9 mouse cellular contexts compared by ENCODE assay signal in genomic region chr4:46371030-46371429, GRCm38 (mm10). TPM values are rescaled to one million over a fixed set of nuclear protein-coding genes. Genes with fewer than 3 reads are reported as not detected.
DNase-seq lines count a peak whose midpoint lies in the region; ATAC-seq lines count a peak whose summit lies in the region.
"Had no signal": no experiment of that assay in that cellular context is flagged by ENCODE, and none has a peak within 500 bp of the region (broad histone marks: within the 10 kb centered on the region; RNA-seq: fewer than 3 reads in every experiment).

No protein-coding gene starts in this region.

- peak overlapping the region; percentile 45 for H3K4me2 ChIP-seq in embryonic facial prominence, embryonic 12.5 days (replicated peaks)
- H3K4me2 ChIP-seq in heart, embryonic 14.5 days (ENCODE audit: low read length): peak overlapping the region; percentile 62
- peak overlapping the region; percentile 45 for H3K4me2 ChIP-seq in kidney, embryonic 16.5 days (replicated peaks; ENCODE audit: low read depth, low read length)

- H3K4me3 ChIP-seq in embryonic facial prominence, embryonic 12.5 days: peak overlapping the region; percentile 4; the same call in 1 of the 2 replicates
- H3K4me3 ChIP-seq in heart, embryonic 14.5 days (ENCODE audit: control insufficient read depth in 1 of 2, insufficient read depth in 1 of 2, low read depth in 1 of 2, low read length in 2 of 2): peak overlapping the region in 1 of 2 experiments; percentile 26; a peak in 2 of 4 replicates
- H3K4me3 ChIP-seq in kidney, embryonic 16.5 days (ENCODE audit: low read length): peak overlapping the region; percentile 15; the same call in 1 of the 2 replicates

- H3K27me3 ChIP-seq in embryonic facial prominence, embryonic 12.5 days: peaks cover 10% of the 10 kb centered on the region; the same call in 1 of the 2 replicates
- H3K27me3 ChIP-seq in heart, embryonic 14.5 days (ENCODE audit: control insufficient read depth, insufficient read depth, low read length): peaks cover 9% of the 10 kb centered on the region; the same call in 1 of the 2 replicates
- 0 out of 2 replicates have a peak, but pooled peaks cover 3% of the 10 kb centered on the region for H3K27me3 ChIP-seq in kidney, embryonic 16.5 days (ENCODE audit: insufficient read depth, low read length)

- H3K9me3 ChIP-seq in embryonic facial prominence, embryonic 12.5 days: no peaks in the 10 kb centered on the region; the same call in 1 of the 2 replicates
- 0 out of 2 replicates have a peak, but pooled peaks cover 2% of the 10 kb centered on the region for H3K9me3 ChIP-seq in heart, embryonic 14.5 days (ENCODE audit: control insufficient read depth, low read length)
- peaks cover 4% of the 10 kb centered on the region; the same call in 1 of the 2 replicates for H3K9me3 ChIP-seq in kidney, embryonic 16.5 days (ENCODE audit: low read length)
- H3K9me3 ChIP-seq: G1E had no signal

- H3K9ac ChIP-seq in embryonic facial prominence, embryonic 12.5 days: peak overlapping the region; percentile 44
- no peak overlapping the region for H3K9ac ChIP-seq in heart, embryonic 14.5 days (ENCODE audit: low read length)
- H3K9ac ChIP-seq in kidney, embryonic 16.5 days (replicated peaks; ENCODE audit: low read length): peak overlapping the region; percentile 33; the same call in 1 of the 2 replicates

- peaks cover 10% of the 10 kb centered on the region for H3K4me1 ChIP-seq in embryonic facial prominence, embryonic 12.5 days
- H3K4me1 ChIP-seq in heart, embryonic 14.5 days (ENCODE audit: control insufficient read depth in 2 of 2, insufficient read depth in 2 of 2, low read length in 2 of 2): peaks cover 6 to 24% of the 10 kb centered on the region in 2 experiments
- peaks cover 18% of the 10 kb centered on the region for H3K4me1 ChIP-seq in kidney, embryonic 16.5 days (ENCODE audit: insufficient read depth, low read length)

- DNase-seq in left cerebral cortex, postnatal 10 days (ENCODE audit: extremely low spot score in 1 of 2, low spot score in 2 of 2): peak; percentile 40 to 87
- DNase-seq in left cerebral cortex, adult 9 months (ENCODE audit: low spot score in 2 of 2): no peak
- DNase-seq in lung, postnatal 10 days: peak; percentile 79
- peak; percentile 51 for DNase-seq in retina, embryonic 14.5 days (ENCODE audit: low spot score)
- no peak for DNase-seq in layer of hippocampus, adult 9-11 months

- no peaks in the 10 kb centered on the region for H3K36me3 ChIP-seq in embryonic facial prominence, embryonic 12.5 days
- H3K36me3 ChIP-seq in heart, embryonic 14.5 days (ENCODE audit: control insufficient read depth, insufficient read depth, low read length): peaks cover under 1% of the 10 kb centered on the region; the same call in 1 of the 2 replicates
- no peaks in the 10 kb centered on the region for H3K36me3 ChIP-seq in kidney, embryonic 16.5 days (ENCODE audit: insufficient read depth, low read length)

- no peak overlapping the region for H3K27ac ChIP-seq in embryonic facial prominence, embryonic 12.5 days
- H3K27ac ChIP-seq in heart, embryonic 14.5 days (replicated peaks in 1 of 2; ENCODE audit: control insufficient read depth in 1 of 2, insufficient read depth in 1 of 2, low read depth in 2 of 2, low read length in 2 of 2): no peak overlapping the region
- no peak overlapping the region for H3K27ac ChIP-seq in kidney, embryonic 16.5 days (ENCODE audit: low read length)

- WGBS in embryonic facial prominence, embryonic 12.5 days: 2% methylated on average over 18 of the region's 19 CpGs
- 0% methylated on average over 19 of the region's 19 CpGs for WGBS in heart, embryonic 14.5 days
- under 1% methylated on average over 19 of the region's 19 CpGs for WGBS in kidney, embryonic 16.5 days

- intact Hi-C loops in left cerebral cortex, postnatal 10 days (cut with DNase I): no loop called here

- ATAC-seq in embryonic facial prominence, embryonic 12.5 days (ENCODE audit: insufficient number of reproducible peaks, insufficient read depth, low FRiP score, low TSS enrichment): peak; percentile 82
- peak; percentile 72 for ATAC-seq in heart, embryonic 14.5 days (ENCODE audit: insufficient number of reproducible peaks, insufficient read depth, low FRiP score, low read depth)
- peak; percentile 87 for ATAC-seq in kidney, embryonic 16.5 days (ENCODE audit: low FRiP score, low TSS enrichment)

RNA-seq across cellular contexts. Expression of gene Trmo, which starts 18.2 kb away (rescaled TPM):
- 1 to 10 TPM; 3.7 to 4.6 TPM for total RNA-seq in left cerebral cortex, postnatal 10 days (2021)
- 8.2 and 9.7 TPM in 2 replicates for polyA plus RNA-seq in embryonic facial prominence, embryonic 12.5 days (2016; fragmentation: Nextera tagmentation; extraction: Ambion mirVana)
- 8.0 and 9.1 TPM in 2 replicates for polyA plus RNA-seq in heart, embryonic 14.5 days (2014; fragmentation: Nextera tagmentation; extraction: Ambion mirVana)
- polyA plus RNA-seq in kidney, embryonic 16.5 days (2015; fragmentation: Nextera tagmentation; extraction: Ambion mirVana): 11.8 and 12.3 TPM in 2 replicates

RNA-seq across cellular contexts. Expression of gene Foxe1, which starts 27.6 kb away (rescaled TPM):
- total RNA-seq in left cerebral cortex, postnatal 10 days (2021): not detected
- polyA plus RNA-seq in embryonic facial prominence, embryonic 12.5 days (2016; fragmentation: Nextera tagmentation; extraction: Ambion mirVana): 1.8 and 3.0 TPM in 2 replicates
- not detected in 2 replicates for polyA plus RNA-seq in heart, embryonic 14.5 days (2014; fragmentation: Nextera tagmentation; extraction: Ambion mirVana)
- polyA plus RNA-seq in kidney, embryonic 16.5 days (2015; fragmentation: Nextera tagmentation; extraction: Ambion mirVana): not detected in 2 replicates
- total RNA-seq: G1E had no signal
- polyA plus RNA-seq: G1E had no signal

RNA-seq across cellular contexts. Expression of gene Hemgn, which starts 42.3 kb away (rescaled TPM):
- total RNA-seq in left cerebral cortex, postnatal 10 days (2021): not detected
- 2.5 and 2.8 TPM in 2 replicates for polyA plus RNA-seq in embryonic facial prominence, embryonic 12.5 days (2016; fragmentation: Nextera tagmentation; extraction: Ambion mirVana)
- polyA plus RNA-seq in heart, embryonic 14.5 days (2014; fragmentation: Nextera tagmentation; extraction: Ambion mirVana): 0.50 and 1.3 TPM in 2 replicates
- 1.4 and 1.5 TPM in 2 replicates for polyA plus RNA-seq in kidney, embryonic 16.5 days (2015; fragmentation: Nextera tagmentation; extraction: Ambion mirVana)

Comparison
In these comparisons a context has a peak if more than half of its experiments do, and no peak if none do; other contexts are left out.
1. DNase-seq: peak in left cerebral cortex, postnatal 10 days (2 of 2), lung, postnatal 10 days (single experiment) and retina, embryonic 14.5 days (single experiment); none in left cerebral cortex, adult 9 months (0 of 2) and layer of hippocampus, adult 9-11 months (single experiment).
2. Peak in every context shown above with its lines, with median percentiles within 50 percentile points of each other: ATAC-seq and H3K4me2 ChIP-seq.